Mouse (Mus musculus): ENCODE measurements around the gene Siglech. TPM values are rescaled to one million over a fixed set of nuclear protein-coding genes. Genes with fewer than 3 reads are reported as not detected.
"Not testable (repeated sequence)": the region's sequence is repeated elsewhere in the genome, so short reads cannot be mapped to it uniquely, and the experiment has no call there.

Gene Siglech
- polyA plus RNA-seq, 1 experiment from 2014 or later, result 0.11 TPM

DNA sequence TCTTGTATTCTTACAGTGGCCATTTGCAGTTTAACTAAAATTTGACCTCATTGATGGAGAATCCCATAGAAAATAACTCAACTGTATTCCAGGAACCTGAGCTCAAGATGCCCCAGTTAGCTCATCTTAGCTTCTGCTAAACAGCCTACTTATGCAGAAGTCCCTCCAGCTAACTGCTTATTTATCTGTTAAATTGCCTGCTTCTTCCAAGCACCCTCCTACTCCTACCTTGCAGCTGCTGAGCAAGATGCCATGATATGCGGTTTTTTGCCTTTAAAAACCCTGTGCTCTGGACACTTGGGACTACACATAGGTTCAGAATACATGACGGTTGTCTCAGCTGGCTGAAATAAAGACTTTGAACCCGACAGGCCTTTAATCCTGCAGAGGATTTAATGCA lies 8.6 kb upstream of the Siglech start:
- WGBS (ENCODE audit: insufficient replicate concordance), result 66% methylated on average over 3 of the region's 3 CpGs
- no peak for ATAC-seq (replicated peaks; ENCODE audit: insufficient number of reproducible peaks, low FRiP score, low TSS enrichment)
- H3K27me3 ChIP-seq (ENCODE audit: control insufficient read depth, insufficient read depth, low read length), result no peaks in the 10 kb centered on the region
- H3K9ac ChIP-seq (ENCODE audit: low read depth, low read length), result no peak overlapping the region
- no peaks in the 10 kb centered on the region for H3K36me3 ChIP-seq (ENCODE audit: control insufficient read depth, insufficient read depth, low read length)
- no peaks in the 10 kb centered on the region for H3K4me1 ChIP-seq (ENCODE audit: control insufficient read depth, insufficient read depth, low read length)
- no peaks in the 10 kb centered on the region for H3K9me3 ChIP-seq (replicated peaks; ENCODE audit: control insufficient read depth, low read length)
- no peak overlapping the region for H3K27ac ChIP-seq (ENCODE audit: low read depth, low read length)
- no peak overlapping the region for H3K4me2 ChIP-seq
- H3K4me3 ChIP-seq (ENCODE audit: low read depth, low read length), result no peak overlapping the region

- no peaks in the 10 kb centered on the region for H3K9me3 ChIP-seq (replicated peaks; ENCODE audit: control insufficient read depth, low read length)
- no peaks in the 10 kb centered on the region for H3K27me3 ChIP-seq (ENCODE audit: control insufficient read depth, insufficient read depth, low read length)
- H3K4me2 ChIP-seq, result no peak overlapping the region
- ATAC-seq (replicated peaks; ENCODE audit: insufficient number of reproducible peaks, low FRiP score, low TSS enrichment), result no peak
- H3K9ac ChIP-seq (ENCODE audit: low read depth, low read length), result no peak overlapping the region
- no peak overlapping the region for H3K4me3 ChIP-seq (ENCODE audit: low read depth, low read length)
- no peaks in the 10 kb centered on the region for H3K36me3 ChIP-seq (ENCODE audit: control insufficient read depth, insufficient read depth, low read length)
- H3K27ac ChIP-seq (ENCODE audit: low read depth, low read length), result no peak overlapping the region
- WGBS (ENCODE audit: insufficient replicate concordance), result 58% methylated on average over 4 of the region's 4 CpGs
- H3K4me1 ChIP-seq (ENCODE audit: control insufficient read depth, insufficient read depth, low read length), result 0 out of 2 replicates have a peak, but pooled peaks cover 2% of the 10 kb centered on the region
Observed at GRCm38 (mm10) chr7:55780011-55780410, 12.0 kb downstream of the Siglech start.

GRCm38 (mm10) chr7:55782493-55782892 lies 14.5 kb downstream of the Siglech start:
- 50% methylated on average over 3 of the region's 3 CpGs for WGBS (ENCODE audit: insufficient replicate concordance)
- ATAC-seq (replicated peaks; ENCODE audit: insufficient number of reproducible peaks, low FRiP score, low TSS enrichment), result no peak

GRCm38 (mm10) chr7:55784580-55784979 lies 16.6 kb downstream of the Siglech start:
- Histone ChIP-seq H3K4me2 (no peak overlapping the region), H3K9ac (ENCODE audit: low read depth, low read length) (no peak overlapping the region), H3K27me3 (ENCODE audit: control insufficient read depth, insufficient read depth, low read length) (no peaks in the 10 kb centered on the region), H3K4me3 (ENCODE audit: low read depth, low read length) (no peak overlapping the region), H3K4me1 (ENCODE audit: control insufficient read depth, insufficient read depth, low read length) (no peaks in the 10 kb centered on the region), H3K9me3 (replicated peaks; ENCODE audit: control insufficient read depth, low read length) (no peaks in the 10 kb centered on the region), H3K36me3 (ENCODE audit: control insufficient read depth, insufficient read depth, low read length) (no peaks in the 10 kb centered on the region), H3K27ac (ENCODE audit: low read depth, low read length) (no peak overlapping the region)
- 37% methylated on average over 3 of the region's 3 CpGs for WGBS (ENCODE audit: insufficient replicate concordance)
- ATAC-seq (replicated peaks; ENCODE audit: insufficient number of reproducible peaks, low FRiP score, low TSS enrichment), result no peak

More at GRCm38 (mm10) chr7:55782493-55782892, 14.5 kb downstream of the Siglech start:
- H3K9ac ChIP-seq (ENCODE audit: low read depth, low read length), result no peak overlapping the region
- no peaks in the 10 kb centered on the region for H3K9me3 ChIP-seq (replicated peaks; ENCODE audit: control insufficient read depth, low read length)
- no peak overlapping the region for H3K27ac ChIP-seq (ENCODE audit: low read depth, low read length)
- H3K27me3 ChIP-seq (ENCODE audit: control insufficient read depth, insufficient read depth, low read length), result no peaks in the 10 kb centered on the region
- H3K4me1 ChIP-seq (ENCODE audit: control insufficient read depth, insufficient read depth, low read length), result no peaks in the 10 kb centered on the region
- H3K36me3 ChIP-seq (ENCODE audit: control insufficient read depth, insufficient read depth, low read length), result no peaks in the 10 kb centered on the region
- H3K4me2 ChIP-seq, result no peak overlapping the region
- no peak overlapping the region for H3K4me3 ChIP-seq (ENCODE audit: low read depth, low read length)

DNA sequence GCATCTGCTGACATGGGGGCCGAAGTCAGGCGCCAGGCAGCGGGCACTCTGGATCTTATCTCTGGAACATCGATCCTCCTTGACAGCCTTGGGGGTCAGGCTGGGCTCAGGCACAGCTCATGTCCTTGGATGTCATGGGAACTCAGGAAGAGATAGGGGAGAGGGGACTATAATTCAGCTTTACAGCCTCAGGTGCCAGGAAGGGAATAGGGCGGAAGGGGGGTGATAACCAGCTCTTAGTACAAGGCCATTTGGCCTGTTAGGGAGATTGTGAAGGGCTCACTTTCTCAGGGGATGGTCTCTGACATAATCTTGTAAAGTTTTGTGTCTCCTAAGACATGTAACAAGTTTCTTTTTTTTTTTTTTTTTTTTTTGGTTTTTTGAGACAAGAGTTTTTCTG lies 22.6 kb downstream of the Siglech start:
- not testable (repeated sequence) for H3K27ac ChIP-seq (ENCODE audit: low read depth, low read length); H3K36me3 ChIP-seq (ENCODE audit: control insufficient read depth, insufficient read depth, low read length); H3K4me3 ChIP-seq (ENCODE audit: low read depth, low read length); H3K9ac ChIP-seq (ENCODE audit: low read depth, low read length); H3K4me1 ChIP-seq (ENCODE audit: control insufficient read depth, insufficient read depth, low read length); H3K4me2 ChIP-seq; ATAC-seq (replicated peaks; ENCODE audit: insufficient number of reproducible peaks, low FRiP score, low TSS enrichment); H3K9me3 ChIP-seq (replicated peaks; ENCODE audit: control insufficient read depth, low read length); H3K27me3 ChIP-seq (ENCODE audit: control insufficient read depth, insufficient read depth, low read length)
- 53% methylated on average over 5 of the region's 5 CpGs for WGBS (ENCODE audit: insufficient replicate concordance)

- Histone ChIP-seq H3K36me3 (ENCODE audit: control insufficient read depth, insufficient read depth, low read length) (peaks cover 13% of the 10 kb centered on the region), H3K27ac (ENCODE audit: low read depth, low read length) (no peak overlapping the region), H3K9me3 (replicated peaks; ENCODE audit: control insufficient read depth, low read length) (no peaks in the 10 kb centered on the region), H3K4me2 (no peak overlapping the region), H3K9ac (ENCODE audit: low read depth, low read length) (no peak overlapping the region), H3K4me1 (ENCODE audit: control insufficient read depth, insufficient read depth, low read length) (peaks cover 5% of the 10 kb centered on the region; the same call in 1 of the 2 replicates), H3K27me3 (ENCODE audit: control insufficient read depth, insufficient read depth, low read length) (no peaks in the 10 kb centered on the region), H3K4me3 (ENCODE audit: low read depth, low read length) (no peak overlapping the region)
- 79% methylated on average over 3 of the region's 3 CpGs for WGBS (ENCODE audit: insufficient replicate concordance)
- ATAC-seq (replicated peaks; ENCODE audit: insufficient number of reproducible peaks, low FRiP score, low TSS enrichment), result no peak
Observed at GRCm38 (mm10) chr7:55792280-55792679, 24.3 kb downstream of the Siglech start.

GRCm38 (mm10) chr7:55793236-55793951 lies 25.4 kb downstream of the Siglech start:
- Histone ChIP-seq H3K36me3 (ENCODE audit: control insufficient read depth, insufficient read depth, low read length) (peaks cover 17% of the 10 kb centered on the region), H3K27me3 (ENCODE audit: control insufficient read depth, insufficient read depth, low read length) (no peaks in the 10 kb centered on the region), H3K4me2 (peak overlapping the region; percentile 66), H3K4me3 (ENCODE audit: low read depth, low read length) (peak overlapping the region; percentile 74), H3K27ac (ENCODE audit: low read depth, low read length) (no peak overlapping the region), H3K9me3 (replicated peaks; ENCODE audit: control insufficient read depth, low read length) (no peaks in the 10 kb centered on the region), H3K9ac (ENCODE audit: low read depth, low read length) (peak overlapping the region; percentile 88), H3K4me1 (ENCODE audit: control insufficient read depth, insufficient read depth, low read length) (peaks cover 5% of the 10 kb centered on the region; the same call in 1 of the 2 replicates)
- 36% methylated on average over 13 of the region's 13 CpGs for WGBS (ENCODE audit: insufficient replicate concordance)
- ATAC-seq (replicated peaks; ENCODE audit: insufficient number of reproducible peaks, low FRiP score, low TSS enrichment), result no peak

DNA sequence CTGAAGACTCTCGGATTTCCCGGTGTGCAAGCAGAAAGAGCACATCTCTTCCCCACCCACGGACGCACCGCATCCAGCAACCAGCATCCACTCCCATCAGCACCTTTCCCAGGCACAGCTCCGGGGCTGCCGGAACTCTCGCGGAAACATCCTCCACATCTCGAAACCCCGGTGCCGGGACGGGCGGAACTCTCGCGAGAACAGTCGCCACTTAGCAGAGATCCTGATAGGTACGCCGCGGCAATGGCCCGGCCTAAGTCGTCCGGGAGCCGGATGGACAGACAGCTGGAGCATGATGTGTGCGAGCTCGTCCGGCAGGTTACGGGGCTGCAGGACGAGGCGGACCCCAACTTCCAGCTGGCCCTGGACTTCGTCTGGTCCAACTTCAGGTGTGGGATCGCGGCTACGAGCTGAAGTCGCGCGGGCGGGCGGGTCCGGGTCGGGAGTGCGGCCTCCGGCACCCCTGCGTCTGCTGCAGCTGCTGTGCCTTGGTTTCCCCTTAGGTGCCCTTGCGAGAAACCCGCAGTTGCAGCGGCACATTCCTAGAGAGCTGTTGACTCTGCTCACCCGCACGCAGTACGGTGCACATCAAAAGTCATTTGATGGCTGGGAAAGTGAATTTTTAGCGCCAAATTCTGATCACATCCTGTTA lies 26.1 kb downstream of the Siglech start, which contains the start of gene Tubgcp5:
TSS of gene Tubgcp5 (plus strand) at position 203 of the 652 bp plus-strand sequence.
- Histone ChIP-seq H3K4me1 (ENCODE audit: control insufficient read depth, insufficient read depth, low read length) (peaks cover 5% of the 10 kb centered on the region; the same call in 1 of the 2 replicates), H3K27me3 (ENCODE audit: control insufficient read depth, insufficient read depth, low read length) (no peaks in the 10 kb centered on the region), H3K27ac (ENCODE audit: low read depth, low read length) (peak within 1 kb of the TSS; percentile 73), H3K9ac (ENCODE audit: low read depth, low read length) (peak within 1 kb of the TSS; percentile 88), H3K4me3 (ENCODE audit: low read depth, low read length) (peak within 1 kb of the TSS; percentile 74), H3K36me3 (ENCODE audit: control insufficient read depth, insufficient read depth, low read length) (peaks cover 17% of the 10 kb centered on the region), H3K9me3 (replicated peaks; ENCODE audit: control insufficient read depth, low read length) (no peaks in the 10 kb centered on the region), H3K4me2 (peak within 1 kb of the TSS; percentile 66)
- under 1% methylated on average over 51 of the region's 51 CpGs for WGBS (ENCODE audit: insufficient replicate concordance)
- ATAC-seq (replicated peaks; ENCODE audit: insufficient number of reproducible peaks, low FRiP score, low TSS enrichment), result peak; percentile 97
